Comparison of ENCODE assay signal across 10 mouse cellular contexts in genomic region chr19:6116113-6116850, GRCm38 (mm10). TPM values are rescaled to one million over a fixed set of nuclear protein-coding genes. Genes with fewer than 3 reads are reported as not detected.
DNase-seq lines count a peak whose midpoint lies in the region; ATAC-seq and TF ChIP-seq lines count a peak whose summit lies in the region.
"Had no signal": no experiment of that assay in that cellular context is flagged by ENCODE, and none has a peak within 500 bp of the region (broad histone marks: within the 10 kb centered on the region; RNA-seq: fewer than 3 reads in every experiment).

No protein-coding gene starts in this region.

- no peak for TF ChIP-seq CTCF in left cerebral cortex, adult 2 months (IDR thresholded peaks at IDR 0.05)

- H3K4me2 ChIP-seq in hindbrain, embryonic 16.5 days (ENCODE audit: low read length), result peak overlapping the region; percentile 90; the same call in 1 of the 2 replicates
- H3K4me2 ChIP-seq in midbrain, embryonic 14.5 days (ENCODE audit: low read length), result peak overlapping the region; percentile 94; the same call in 1 of the 2 replicates

- no peaks in the 10 kb centered on the region for H3K9me3 ChIP-seq in hindbrain, embryonic 16.5 days (ENCODE audit: control insufficient read depth, low read length)
- H3K9me3 ChIP-seq in midbrain, embryonic 14.5 days (ENCODE audit: control insufficient read depth, low read length), result no peaks in the 10 kb centered on the region

- H3K9ac ChIP-seq in hindbrain, embryonic 16.5 days (ENCODE audit: low read depth, low read length), result 0 out of 2 replicates have a peak overlapping the region, but pooled peaks have one; percentile 19
- 0 out of 2 replicates have a peak overlapping the region, but pooled peaks have one; percentile 10 for H3K9ac ChIP-seq in midbrain, embryonic 14.5 days (replicated peaks; ENCODE audit: low read length)

- 92% methylated on average over 15 of the region's 15 CpGs for WGBS in hindbrain, embryonic 16.5 days
- WGBS in midbrain, embryonic 14.5 days, result 94% methylated on average over 15 of the region's 15 CpGs

- H3K27me3 ChIP-seq in hindbrain, embryonic 16.5 days (replicated peaks; ENCODE audit: control insufficient read depth, insufficient read depth, low read length), result no peaks in the 10 kb centered on the region
- no peaks in the 10 kb centered on the region for H3K27me3 ChIP-seq in midbrain, embryonic 14.5 days (ENCODE audit: control insufficient read depth, insufficient read depth, low read length)

- no peak for ATAC-seq in hindbrain, embryonic 16.5 days
- ATAC-seq in midbrain, embryonic 14.5 days (ENCODE audit: low FRiP score, low TSS enrichment), result no peak

- no peak overlapping the region for H3K4me3 ChIP-seq in left cerebral cortex, adult 2 months
- no peak overlapping the region for H3K4me3 ChIP-seq in hindbrain, embryonic 16.5 days (ENCODE audit: low read length)
- H3K4me3 ChIP-seq in midbrain, embryonic 14.5 days (replicated peaks; ENCODE audit: low read depth, low read length), result no peak overlapping the region

- H3K36me3 ChIP-seq in hindbrain, embryonic 16.5 days (ENCODE audit: control insufficient read depth, insufficient read depth, low read length), result peaks cover 23% of the 10 kb centered on the region
- H3K36me3 ChIP-seq in midbrain, embryonic 14.5 days (ENCODE audit: control insufficient read depth, insufficient read depth, low read length), result peaks cover 37% of the 10 kb centered on the region

- DNase-seq in adrenal gland, adult 2 months, result peak; percentile 45
- no peak for DNase-seq in adrenal gland, adult 8-10 months
- peak in 1 of 2 experiments; percentile 29 for DNase-seq in left cerebral cortex, adult 2 months (ENCODE audit: extremely low spot score in 1 of 2, low spot score in 2 of 2)
- DNase-seq in left cerebral cortex, postnatal 4 days, result no peak
- DNase-seq in midbrain, embryonic 14.5 days, result no peak
- DNase-seq in urinary bladder, postnatal 36 days (ENCODE audit: low spot score in 2 of 2), result no peak
- DNase-seq in frontal cortex, postnatal 25 days (ENCODE audit: low spot score in 2 of 2), result no peak
- DNase-seq: cerebellum, adult 11 months had no signal

- H3K4me1 ChIP-seq in hindbrain, embryonic 16.5 days (ENCODE audit: control insufficient read depth, insufficient read depth, low read depth, low read length), result peaks cover 15% of the 10 kb centered on the region
- peaks cover 14% of the 10 kb centered on the region; the same call in 1 of the 2 replicates for H3K4me1 ChIP-seq in midbrain, embryonic 14.5 days (ENCODE audit: control insufficient read depth, insufficient read depth, low read length)

- intact Hi-C loops in left cerebral cortex, adult 2 months (cut with DNase I), result loop anchor here (5.0 kb wide), 1 partner anchor 34 kb away; the partner anchor contains the start of genes Cdca5, Gm28374, Tmem262 and Zfpl1
- intact Hi-C loops in left cerebral cortex, postnatal 4 days (cut with DNase I), result no loop called here

- peak overlapping the region; percentile 7; the same call in 1 of the 2 replicates for H3K27ac ChIP-seq in left cerebral cortex, adult 2 months
- no peak overlapping the region for H3K27ac ChIP-seq in hindbrain, embryonic 16.5 days (ENCODE audit: low read depth, low read length)
- no peak overlapping the region for H3K27ac ChIP-seq in midbrain, embryonic 14.5 days (replicated peaks; ENCODE audit: low read depth, low read length)

RNA-seq across cellular contexts. Expression of gene Sac3d1, which starts 2.2 kb away (rescaled TPM):
- 10 to 100 TPM; 15.7 to 16.5 TPM for total RNA-seq in adrenal gland, adult 2 months (2021)
- 92.6 and 97.2 TPM in 2 replicates for polyA plus RNA-seq in adrenal gland, adult 2 months (2012; rRNA removed)
- 10 to 100 TPM; 13.7 to 18.9 (median 16.1) TPM for total RNA-seq in adrenal gland, adult 8-10 months (2022)
- 10 to 100 TPM; 19.3 to 22.4 TPM for total RNA-seq in left cerebral cortex, adult 2 months (2021)
- 10 to 100 TPM; 25.4 to 25.9 TPM for total RNA-seq in left cerebral cortex, postnatal 4 days (2021)
- polyA plus RNA-seq in hindbrain, embryonic 16.5 days (2015; fragmentation: Nextera tagmentation; extraction: Ambion mirVana), result 48.5 and 53.9 TPM in 2 replicates
- 45.8 and 56.6 TPM in 2 replicates for polyA plus RNA-seq in midbrain, embryonic 14.5 days (2014; fragmentation: Nextera tagmentation; extraction: Ambion mirVana)

RNA-seq across cellular contexts. Expression of gene Naaladl1, which starts 10.7 kb away (rescaled TPM):
- not detected for total RNA-seq in adrenal gland, adult 2 months (2021)
- polyA plus RNA-seq in adrenal gland, adult 2 months (2012; rRNA removed), result 0.09 and 0.13 TPM in 2 replicates
- under 1 TPM in 1 of 4 experiments, not detected in 3; 0.27 TPM for total RNA-seq in adrenal gland, adult 8-10 months (2022)
- total RNA-seq in left cerebral cortex, adult 2 months (2021), result not detected
- total RNA-seq in left cerebral cortex, postnatal 4 days (2021), result under 1 TPM; 0.14 to 0.32 TPM
- 0.41 and 0.43 TPM in 2 replicates for polyA plus RNA-seq in hindbrain, embryonic 16.5 days (2015; fragmentation: Nextera tagmentation; extraction: Ambion mirVana)
- 0.31 and 0.49 TPM in 2 replicates for polyA plus RNA-seq in midbrain, embryonic 14.5 days (2014; fragmentation: Nextera tagmentation; extraction: Ambion mirVana)

RNA-seq across cellular contexts. Expression of gene Snx15, which starts 11.8 kb away (rescaled TPM):
- total RNA-seq in adrenal gland, adult 2 months (2021), result 10 to 100 TPM; 27.0 to 28.2 TPM
- polyA plus RNA-seq in adrenal gland, adult 2 months (2012; rRNA removed), result 76.8 and 81.1 TPM in 2 replicates
- 10 to 100 TPM; 34.0 to 49.1 (median 37.8) TPM for total RNA-seq in adrenal gland, adult 8-10 months (2022)
- total RNA-seq in left cerebral cortex, adult 2 months (2021), result 10 to 100 TPM; 41.9 to 43.1 TPM
- 10 to 100 TPM; 36.0 to 41.2 TPM for total RNA-seq in left cerebral cortex, postnatal 4 days (2021)
- 64.3 and 66.9 TPM in 2 replicates for polyA plus RNA-seq in hindbrain, embryonic 16.5 days (2015; fragmentation: Nextera tagmentation; extraction: Ambion mirVana)
- polyA plus RNA-seq in midbrain, embryonic 14.5 days (2014; fragmentation: Nextera tagmentation; extraction: Ambion mirVana), result 49.8 and 67.4 TPM in 2 replicates

RNA-seq across cellular contexts. Expression of gene AC131692.1, which starts 22.1 kb away (rescaled TPM):
- not detected for total RNA-seq in adrenal gland, adult 2 months (2021)
- not detected in 2 replicates for polyA plus RNA-seq in adrenal gland, adult 2 months (2012; rRNA removed)
- not detected for total RNA-seq in adrenal gland, adult 8-10 months (2022)
- not detected for total RNA-seq in left cerebral cortex, adult 2 months (2021)
- not detected for total RNA-seq in left cerebral cortex, postnatal 4 days (2021)
- not detected in 2 replicates for polyA plus RNA-seq in hindbrain, embryonic 16.5 days (2015; fragmentation: Nextera tagmentation; extraction: Ambion mirVana)
- not detected in 2 replicates for polyA plus RNA-seq in midbrain, embryonic 14.5 days (2014; fragmentation: Nextera tagmentation; extraction: Ambion mirVana)
- total RNA-seq: left cerebral cortex, postnatal 25 days had no signal

RNA-seq across cellular contexts. Expression of gene Batf2, which starts 24.5 kb away (rescaled TPM):
- total RNA-seq in adrenal gland, adult 2 months (2021), result 1 to 10 TPM; 1.8 to 2.6 TPM
- 5.0 and 6.6 TPM in 2 replicates for polyA plus RNA-seq in adrenal gland, adult 2 months (2012; rRNA removed)
- total RNA-seq in adrenal gland, adult 8-10 months (2022), result 1 to 10 TPM; 1.4 to 3.5 (median 2.7) TPM
- under 1 TPM; 0.26 to 0.84 TPM for total RNA-seq in left cerebral cortex, adult 2 months (2021)
- total RNA-seq in left cerebral cortex, postnatal 4 days (2021), result not detected
- not detected in 2 replicates for polyA plus RNA-seq in hindbrain, embryonic 16.5 days (2015; fragmentation: Nextera tagmentation; extraction: Ambion mirVana)
- polyA plus RNA-seq in midbrain, embryonic 14.5 days (2014; fragmentation: Nextera tagmentation; extraction: Ambion mirVana), result 0.25 TPM in 1 of 2 replicates, not detected in the other
